In the genomic region with DNA sequence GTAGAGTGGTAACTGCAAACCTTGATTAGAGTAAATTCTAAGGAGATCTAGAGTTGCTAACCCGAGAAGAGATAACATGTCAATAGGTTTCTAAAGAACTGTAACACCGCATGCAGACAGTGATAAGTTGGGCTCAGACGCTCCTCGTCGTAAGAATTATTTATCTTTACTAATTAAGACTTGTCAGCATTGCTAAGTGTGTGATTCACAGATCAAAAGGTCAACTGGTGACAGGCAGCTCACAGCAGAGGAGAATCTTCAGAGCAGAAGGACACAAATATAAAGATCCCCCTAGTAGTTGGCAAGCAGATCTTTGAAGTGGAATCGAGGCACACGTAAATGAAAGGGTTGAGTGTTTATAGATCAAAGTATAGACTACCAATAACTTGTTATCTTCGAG, we compare ENCODE assay signal across 19 mouse cellular contexts. TPM values are rescaled to one million over a fixed set of nuclear protein-coding genes. Genes with fewer than 3 reads are reported as not detected.
DNase-seq lines count a peak whose midpoint lies in the region; ATAC-seq and TF ChIP-seq lines count a peak whose summit lies in the region.
"Had no signal": no experiment of that assay in that cellular context is flagged by ENCODE, and none has a peak within 500 bp of the region (broad histone marks: within the 10 kb centered on the region; RNA-seq: fewer than 3 reads in every experiment).

No protein-coding gene starts in this region.

- H3K27me3 ChIP-seq in midbrain, embryonic 11.5 days (ENCODE audit: control insufficient read depth, insufficient read depth, low read length): no peaks in the 10 kb centered on the region
- no peaks in the 10 kb centered on the region for H3K27me3 ChIP-seq in midbrain, embryonic 14.5 days (ENCODE audit: control insufficient read depth, insufficient read depth, low read length)
- no peaks in the 10 kb centered on the region for H3K27me3 ChIP-seq in G1E (ENCODE audit: insufficient read depth, low read length)
- H3K27me3 ChIP-seq: CH12.LX, Patski had no signal

- no peak for TF ChIP-seq CTCF in G1E (IDR thresholded peaks at IDR 0.05; ENCODE audit: low read depth, low read length)

- no peaks in the 10 kb centered on the region for H3K4me1 ChIP-seq in midbrain, embryonic 11.5 days (ENCODE audit: control insufficient read depth, insufficient read depth, low read length)
- H3K4me1 ChIP-seq in midbrain, embryonic 14.5 days (ENCODE audit: control insufficient read depth, insufficient read depth, low read length): no peaks in the 10 kb centered on the region
- no peaks in the 10 kb centered on the region; the same call in 1 of the 2 replicates for H3K4me1 ChIP-seq in G1E (ENCODE audit: insufficient read depth, low read depth, low read length)

- no peaks in the 10 kb centered on the region for H3K9me3 ChIP-seq in midbrain, embryonic 11.5 days (ENCODE audit: control insufficient read depth, low read length)
- no peaks in the 10 kb centered on the region for H3K9me3 ChIP-seq in midbrain, embryonic 14.5 days (ENCODE audit: control insufficient read depth, low read length)
- H3K9me3 ChIP-seq in G1E (replicated peaks): peaks cover 8% of the 10 kb centered on the region

- WGBS in midbrain, embryonic 11.5 days: 80% methylated on average over 8 of the region's 8 CpGs
- 85% methylated on average over 8 of the region's 8 CpGs for WGBS in midbrain, embryonic 14.5 days

- DNase-seq in midbrain, embryonic 11.5 days (ENCODE audit: low spot score, missing footprints): peak; percentile 56
- DNase-seq in midbrain, embryonic 14.5 days: no peak
- no peak for DNase-seq in G1E (ENCODE audit: low spot score)
- no peak for DNase-seq in adrenal gland, postnatal 10 days
- DNase-seq: adrenal gland, adult 2 months; adrenal gland, adult 8-10 months; adrenal gland, postnatal 14 days; adrenal gland, postnatal 25 days; adrenal gland, postnatal 36 days; B cell, adult 2 months; cerebellum, adult 11 months; cerebellum, adult 11-12 months; cerebellum, adult 18-20 months; cerebellum, adult 2 months; cerebellum, adult 8-10 months had no signal

- no peaks in the 10 kb centered on the region for H3K36me3 ChIP-seq in midbrain, embryonic 11.5 days (ENCODE audit: control insufficient read depth, insufficient read depth, low read length)
- no peaks in the 10 kb centered on the region for H3K36me3 ChIP-seq in midbrain, embryonic 14.5 days (ENCODE audit: control insufficient read depth, insufficient read depth, low read length)
- no peaks in the 10 kb centered on the region for H3K36me3 ChIP-seq in G1E (replicated peaks)

- no peak overlapping the region for H3K27ac ChIP-seq in midbrain, embryonic 11.5 days (ENCODE audit: low read depth, low read length)
- H3K27ac ChIP-seq in midbrain, embryonic 14.5 days (replicated peaks; ENCODE audit: low read depth, low read length): no peak overlapping the region

- no peak overlapping the region for H3K4me2 ChIP-seq in midbrain, embryonic 11.5 days
- H3K4me2 ChIP-seq in midbrain, embryonic 14.5 days (ENCODE audit: low read length): no peak overlapping the region

- no peak for ATAC-seq in midbrain, embryonic 11.5 days (ENCODE audit: low FRiP score)
- ATAC-seq in midbrain, embryonic 14.5 days (ENCODE audit: low FRiP score, low TSS enrichment): no peak
- ATAC-seq in G1E (ENCODE audit: extremely low read depth, insufficient number of reproducible peaks, low FRiP score, poor library complexity, severe bottlenecking): peak; percentile 69
- ATAC-seq: activated CD4-positive, CD25-positive, alpha-beta regulatory T cell, adult 4 months; CD4-positive, CD25-positive, alpha-beta regulatory T cell, adult 4 months; Patski had no signal

- H3K4me3 ChIP-seq in midbrain, embryonic 11.5 days (ENCODE audit: low read depth, low read length): no peak overlapping the region
- H3K4me3 ChIP-seq in midbrain, embryonic 14.5 days (replicated peaks; ENCODE audit: low read depth, low read length): no peak overlapping the region
- H3K4me3 ChIP-seq in G1E (ENCODE audit: low read depth, low read length): no peak overlapping the region

- H3K9ac ChIP-seq in midbrain, embryonic 11.5 days (ENCODE audit: low read length): no peak overlapping the region
- H3K9ac ChIP-seq in midbrain, embryonic 14.5 days (replicated peaks; ENCODE audit: low read length): no peak overlapping the region

RNA-seq across cellular contexts. Expression of gene Cachd1, which starts 20.8 kb away (rescaled TPM):
- 36.3 and 39.0 TPM in 2 replicates for polyA plus RNA-seq in midbrain, embryonic 11.5 days (2014; fragmentation: Nextera tagmentation; extraction: Ambion mirVana)
- polyA plus RNA-seq in midbrain, embryonic 14.5 days (2014; fragmentation: Nextera tagmentation; extraction: Ambion mirVana): 50.0 TPM in 2 replicates
- total RNA-seq in G1E (2014; fragmentation: Nextera tagmentation): 13.5 and 28.8 TPM in 2 replicates
- 6.1 and 8.8 TPM in 2 replicates for total RNA-seq in G1E (2017)
- 30.6 and 55.2 TPM in 2 replicates for polyA plus RNA-seq in G1E (2012)
- total RNA-seq in adrenal gland, postnatal 10 days (2021): 1 to 10 TPM; 6.8 to 8.9 TPM
- polyA plus RNA-seq: activated CD4-positive, CD25-positive, alpha-beta regulatory T cell, adult 4 months; CD4-positive, CD25-positive, alpha-beta regulatory T cell, adult 4 months had no signal
